In the genomic region with DNA sequence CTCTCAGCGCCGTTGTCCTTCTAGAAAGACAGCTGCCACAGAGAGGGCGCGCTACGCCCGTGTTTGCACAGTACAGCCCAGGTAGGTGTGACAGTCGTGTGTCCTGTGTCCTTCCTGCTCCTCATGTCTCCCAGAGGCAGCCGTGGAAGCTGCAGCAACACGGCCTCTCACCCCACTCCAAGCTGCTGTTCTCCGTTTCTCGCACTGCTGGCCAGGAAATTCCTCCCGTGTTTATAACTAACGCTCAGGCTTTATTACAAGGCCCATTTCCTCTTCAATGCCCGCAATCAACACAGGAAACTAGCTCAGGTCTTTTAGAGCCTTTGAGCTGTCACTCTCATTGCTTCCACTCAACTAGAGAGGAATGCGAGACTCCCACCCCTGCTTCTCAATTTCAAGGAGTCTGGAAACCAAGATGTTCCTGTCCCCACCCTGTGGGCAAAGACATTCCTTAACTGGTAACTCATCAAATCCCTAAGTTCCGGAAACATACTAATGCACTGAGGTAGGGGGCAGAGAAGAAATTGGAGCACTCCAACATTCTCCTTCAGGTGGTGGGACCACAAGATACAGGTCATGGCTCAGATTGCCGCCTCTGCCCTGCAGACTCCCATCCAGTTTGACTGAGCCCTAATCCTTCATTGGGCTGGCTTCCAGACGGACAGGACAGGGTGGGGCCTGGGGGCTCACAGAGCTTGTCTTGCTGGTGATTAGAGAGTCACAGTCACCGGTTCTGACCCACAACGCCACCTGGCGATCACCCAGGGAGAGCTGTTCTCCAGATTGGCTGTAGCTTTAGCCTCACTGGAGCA, we compare ENCODE assay signal across 9 mouse cellular contexts. TPM values are rescaled to one million over a fixed set of nuclear protein-coding genes. Genes with fewer than 3 reads are reported as not detected.
DNase-seq lines count a peak whose midpoint lies in the region; ATAC-seq and TF ChIP-seq lines count a peak whose summit lies in the region.
"Had no signal": no experiment of that assay in that cellular context is flagged by ENCODE, and none has a peak within 500 bp of the region (broad histone marks: within the 10 kb centered on the region; RNA-seq: fewer than 3 reads in every experiment).

No protein-coding gene starts in this region.

- H3K4me3 ChIP-seq in embryonic fibroblast, embryonic 13.5 days (ENCODE audit: insufficient read depth, low read length) = no peak overlapping the region
- no peak overlapping the region for H3K4me3 ChIP-seq in neural tube, embryonic 13.5 days
- H3K4me3 ChIP-seq: liver, embryonic 15.5 days had no signal

- peaks cover 9% of the 10 kb centered on the region for H3K27me3 ChIP-seq in neural tube, embryonic 13.5 days

- H3K9me3 ChIP-seq in neural tube, embryonic 13.5 days = no peaks in the 10 kb centered on the region
- H3K9me3 ChIP-seq: liver, embryonic 15.5 days had no signal

- WGBS in neural tube, embryonic 13.5 days = 33% methylated on average over 21 of the region's 21 CpGs

- H3K27ac ChIP-seq in embryonic fibroblast, embryonic 13.5 days (ENCODE audit: insufficient read depth, low read length) = peak overlapping the region; percentile 97
- H3K27ac ChIP-seq in neural tube, embryonic 13.5 days (replicated peaks) = peak overlapping the region; percentile 70; the same call in 1 of the 2 replicates
- H3K27ac ChIP-seq: liver, embryonic 15.5 days had no signal

- H3K9ac ChIP-seq in neural tube, embryonic 13.5 days = no peak overlapping the region
- H3K9ac ChIP-seq: liver, embryonic 15.5 days had no signal

- DNase-seq in cerebellum, postnatal 10 days = peak; percentile 77 to 79
- no peak for DNase-seq in cerebellum, adult 11-12 months
- peak; percentile 24 for DNase-seq in A20 (ENCODE audit: low read depth, low spot score)
- peak; percentile 67 for DNase-seq in kidney, postnatal 10 days
- DNase-seq in gastrocnemius, postnatal 10 days = no peak

- no peak overlapping the region for H3K4me2 ChIP-seq in neural tube, embryonic 13.5 days
- H3K4me2 ChIP-seq: liver, embryonic 15.5 days had no signal

- peak; percentile 32; the same call in 1 of the 2 replicates for TF ChIP-seq POLR2A in embryonic fibroblast, embryonic 13.5 days (IDR thresholded peaks at IDR 0.05; ENCODE audit: low read depth, low read length)

- no peak for ATAC-seq in neural tube, embryonic 13.5 days (ENCODE audit: low read depth)
- no peak for ATAC-seq in erythroblast, adult 5-6 weeks (replicated peaks; ENCODE audit: low FRiP score, poor library complexity, severe bottlenecking)

- H3K4me1 ChIP-seq in embryonic fibroblast, embryonic 13.5 days (ENCODE audit: control insufficient read depth, insufficient read depth, low read length) = peaks cover 36% of the 10 kb centered on the region
- peaks cover 62% of the 10 kb centered on the region for H3K4me1 ChIP-seq in neural tube, embryonic 13.5 days (replicated peaks)
- H3K4me1 ChIP-seq: liver, embryonic 15.5 days had no signal

- H3K36me3 ChIP-seq in neural tube, embryonic 13.5 days = no peaks in the 10 kb centered on the region
- H3K36me3 ChIP-seq: liver, embryonic 15.5 days had no signal

- TF ChIP-seq CTCF in embryonic fibroblast, embryonic 13.5 days (IDR thresholded peaks at IDR 0.05; ENCODE audit: borderline replicate concordance, insufficient read depth, low read length) = peak; percentile 57; the same call in 1 of the 2 replicates

RNA-seq across cellular contexts. Expression of a gene that starts 5.9 kb away (rescaled TPM):
- polyA plus RNA-seq in embryonic fibroblast, embryonic 13.5 days (2011; ENCODE audit: insufficient read length, low read depth, missing spikeins) = 10.5 and 16.1 TPM in 2 replicates
- polyA plus RNA-seq in neural tube, embryonic 13.5 days (2015; fragmentation: Nextera tagmentation; extraction: Ambion mirVana) = 4.6 and 6.1 TPM in 2 replicates
- total RNA-seq in gastrocnemius, postnatal 10 days (2021) = under 1 TPM; 0.45 to 0.52 TPM
- total RNA-seq in erythroblast, adult 5-6 weeks (2015; ENCODE audit: low replicate concordance) = not detected in 2 replicates
- total RNA-seq in erythroblast, adult 5-6 weeks (2017; ENCODE audit: low replicate concordance) = not detected in 2 replicates

RNA-seq across cellular contexts. Expression of a gene that starts 23.4 kb away (rescaled TPM):
- polyA plus RNA-seq in embryonic fibroblast, embryonic 13.5 days (2011; ENCODE audit: insufficient read length, low read depth, missing spikeins) = 9.2 and 14.2 TPM in 2 replicates
- polyA plus RNA-seq in neural tube, embryonic 13.5 days (2015; fragmentation: Nextera tagmentation; extraction: Ambion mirVana) = 9.0 and 10.5 TPM in 2 replicates
- total RNA-seq in gastrocnemius, postnatal 10 days (2021) = 1 to 10 TPM; 2.0 to 2.2 TPM
- 4.4 and 7.7 TPM in 2 replicates for total RNA-seq in erythroblast, adult 5-6 weeks (2015; ENCODE audit: low replicate concordance)
- 1.8 and 3.7 TPM in 2 replicates for total RNA-seq in erythroblast, adult 5-6 weeks (2017; ENCODE audit: low replicate concordance)

Comparison
In these comparisons a context has a peak if more than half of its experiments do, and no peak if none do; other contexts are left out.
1. DNase-seq: peak in cerebellum, postnatal 10 days (2 of 2), A20 (single experiment) and kidney, postnatal 10 days (single experiment); none in cerebellum, adult 11-12 months (single experiment) and gastrocnemius, postnatal 10 days (single experiment).